Mouse (Mus musculus) limb, embryonic 15.5 days (tissue): ENCODE results near the gene Uhrf2. TPM values are rescaled to one million over a fixed set of nuclear protein-coding genes. Genes with fewer than 3 reads are reported as not detected.
A peak's percentile ranks its signal among the peaks of the same experiment; 100 is the strongest.

Experiments used
- ATAC-seq: fragments of 200-750 bp; cut with Nextera tagmentation; 2 replicates; pipeline ENCODE4 v1.8.0; 2017; ENCODE audit warnings: low read depth, moderate TSS enrichment; ENCODE audit not compliant: insufficient number of reproducible peaks, low FRiP score, low TSS enrichment
- H3K27ac ChIP-seq: fragments of 300-500 bp; sonication (generic); 2 replicates; pipeline ENCODE4 v1.5.1; 2015; ENCODE audit warnings: moderate library complexity, mild to moderate bottlenecking, inconsistent platforms
- H3K27me3 ChIP-seq: fragments of 300-500 bp; sonication (generic); 2 replicates; pipeline ENCODE4 v1.6.1; 2015; ENCODE audit warnings: inconsistent platforms
- H3K36me3 ChIP-seq: fragments of 300-500 bp; sonication (generic); 2 replicates; pipeline ENCODE4 v1.6.1; 2015; ENCODE audit warnings: inconsistent platforms
- H3K4me1 ChIP-seq: fragments of 300-500 bp; sonication (generic); 2 replicates; pipeline ENCODE4 v1.6.1; 2015; ENCODE audit warnings: inconsistent platforms
- H3K4me2 ChIP-seq: fragments of 300-500 bp; sonication (generic); 2 replicates; pipeline ENCODE4 v1.6.1; 2015; ENCODE audit warnings: mild to moderate bottlenecking, inconsistent platforms
- H3K4me3 ChIP-seq: fragments of 300-500 bp; sonication (generic); 2 replicates; pipeline ENCODE4 v1.5.1; 2015; ENCODE audit warnings: mild to moderate bottlenecking, inconsistent platforms
- H3K9ac ChIP-seq: fragments of 300-500 bp; sonication (generic); 2 replicates; pipeline ENCODE4 v1.6.1; 2015; ENCODE audit warnings: inconsistent platforms
- H3K9me3 ChIP-seq: fragments of 300-500 bp; sonication (generic); 2 replicates; pipeline ENCODE4 v1.6.1; 2016; ENCODE audit warnings: inconsistent platforms
- WGBS: fragments of 180-500 bp; shearing (Covaris S2); methylation state at CpG from one replicate; pipeline ENCODE4 v1.1.7; 2015; 5-methylcytosine and 5-hydroxymethylcytosine counted together
- polyA plus RNA-seq: library from polyadenylated mRNA; unstranded; fragments of >200 nt; fragmentation: Nextera tagmentation; extraction: Ambion mirVana; gene quantifications from 2 replicates; pipeline ENCODE4 v1.2.1, GENCODE M21; 2015

Gene Uhrf2
- polyA plus RNA-seq, 1 experiment from 2014 or later = 60.6 TPM

DNA sequence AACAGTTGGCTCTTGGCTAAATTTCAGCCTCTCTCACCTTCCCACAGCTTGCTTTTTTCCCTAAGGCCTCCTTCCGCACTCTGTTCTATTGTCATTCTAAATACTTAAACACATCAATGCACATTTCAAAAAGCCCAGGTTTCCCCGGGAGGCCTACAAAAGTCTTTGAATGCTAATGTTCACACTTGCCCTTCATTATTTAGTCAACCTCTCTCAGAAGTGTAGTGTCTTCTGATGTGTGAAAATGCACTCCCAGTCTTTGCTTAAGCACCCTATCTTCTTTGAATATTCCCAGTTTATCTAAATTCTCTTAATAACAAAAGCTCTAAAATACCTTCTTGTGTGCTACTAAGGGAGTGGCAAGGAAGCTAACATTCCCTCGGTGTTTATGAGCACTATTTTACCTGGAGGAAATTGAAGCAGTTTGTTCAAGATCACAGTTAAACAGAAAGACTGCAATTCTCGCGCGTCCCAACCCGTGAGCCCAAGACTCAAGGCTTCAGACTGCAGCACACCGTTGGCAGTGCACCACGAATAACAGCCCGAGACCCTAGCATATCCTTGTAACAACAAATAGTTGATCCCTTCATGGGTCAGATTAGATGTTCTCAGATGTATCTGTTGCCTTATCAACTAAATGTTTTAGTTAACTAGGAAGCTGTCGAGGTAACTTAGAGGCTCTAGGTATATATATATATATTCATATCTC lies 1.2 kb upstream of the Uhrf2 start:
- Histone ChIP-seq H3K9me3 (no peaks in the 10 kb centered on the region), H3K36me3 (no peaks in the 10 kb centered on the region), H3K27me3 (no peaks in the 10 kb centered on the region), H3K4me2 (peak overlapping the region; percentile 72; the same call in 1 of the 2 replicates), H3K27ac (no peak overlapping the region), H3K4me1 (peaks cover 15% of the 10 kb centered on the region), H3K4me3 (peak overlapping the region; percentile 99; the same call in 1 of the 2 replicates), H3K9ac (no peak overlapping the region)
- no peak for ATAC-seq
- WGBS = 41% methylated on average over 11 of the region's 11 CpGs

DNA sequence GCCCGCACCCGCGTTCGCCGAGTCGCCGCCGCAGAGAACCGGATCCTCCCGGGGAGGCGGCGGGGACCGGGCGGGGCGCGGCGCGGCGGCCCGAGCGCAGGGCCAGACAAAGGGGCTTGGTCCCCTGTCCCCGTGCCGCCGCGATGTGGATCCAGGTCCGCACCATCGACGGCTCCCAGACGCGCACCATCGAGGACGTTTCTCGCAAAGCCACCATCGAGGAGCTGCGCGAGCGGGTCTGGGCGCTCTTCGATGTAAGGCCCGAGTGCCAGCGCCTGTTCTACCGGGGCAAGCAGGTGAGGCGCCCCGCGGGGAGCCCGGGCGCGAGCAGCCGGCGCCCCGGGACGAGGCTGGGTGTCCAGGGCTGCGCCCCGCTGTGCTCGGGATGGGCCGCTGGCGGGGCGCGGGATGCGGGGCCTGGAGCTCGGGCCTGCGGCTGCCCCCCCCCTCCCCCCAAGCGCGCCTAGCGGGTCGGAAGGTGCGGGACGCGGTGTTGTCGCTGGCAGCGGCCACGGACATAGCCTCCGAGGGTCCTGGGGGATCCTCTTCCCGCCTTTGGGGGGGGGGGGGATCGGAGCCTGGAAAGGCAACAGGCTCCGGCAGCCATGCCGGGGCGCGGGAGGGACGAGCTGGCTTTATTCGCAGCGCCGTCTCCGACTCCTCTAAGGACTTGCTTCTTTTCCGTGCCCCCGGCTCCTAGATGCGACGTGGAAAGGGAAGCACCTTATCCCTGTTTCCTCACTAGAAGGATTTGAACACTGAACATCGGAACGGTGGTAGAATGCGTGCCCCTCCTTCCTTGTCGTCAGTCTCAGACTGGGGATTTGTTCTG lies 539 bp downstream of the Uhrf2 start:
- Histone ChIP-seq H3K27me3 (no peaks in the 10 kb centered on the region), H3K36me3 (no peaks in the 10 kb centered on the region), H3K27ac (peak overlapping the region; percentile 95), H3K9ac (peak overlapping the region; percentile 99), H3K4me1 (peaks cover 20% of the 10 kb centered on the region), H3K4me3 (peak overlapping the region; percentile 99), H3K4me2 (peak overlapping the region; percentile 72), H3K9me3 (no peaks in the 10 kb centered on the region)
- peak; percentile 20 for ATAC-seq
- under 1% methylated on average over 79 of the region's 92 CpGs for WGBS

DNA sequence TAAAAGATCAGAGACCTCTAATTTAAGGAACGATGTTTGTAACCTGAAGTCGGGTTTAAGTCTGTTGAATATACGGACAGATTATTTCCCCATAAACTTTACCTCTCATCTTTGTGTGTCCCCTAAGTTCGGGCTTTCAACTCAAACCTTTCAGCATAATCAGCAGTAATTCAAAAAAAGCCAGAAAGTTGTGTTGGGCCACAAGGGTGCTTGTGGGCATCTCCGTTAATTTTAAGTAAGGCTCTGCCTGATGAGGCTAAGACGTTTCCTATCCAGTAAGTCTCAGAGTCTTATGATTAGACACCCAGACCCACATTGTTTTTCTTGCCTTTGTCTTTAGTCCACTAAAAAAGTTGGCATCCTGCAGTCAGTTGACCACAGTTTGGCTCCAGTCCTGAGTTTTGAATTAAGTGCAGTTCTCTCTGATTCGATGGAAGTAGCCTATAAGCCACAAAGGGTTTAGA lies 1.2 kb downstream of the Uhrf2 start:
- Histone ChIP-seq H3K4me1 (peaks cover 20% of the 10 kb centered on the region), H3K9me3 (no peaks in the 10 kb centered on the region), H3K4me3 (peak overlapping the region; percentile 99), H3K27me3 (no peaks in the 10 kb centered on the region), H3K9ac (peak overlapping the region; percentile 99), H3K4me2 (peak overlapping the region; percentile 72), H3K36me3 (no peaks in the 10 kb centered on the region), H3K27ac (peak overlapping the region; percentile 95; the same call in 1 of the 2 replicates)
- ATAC-seq = no peak
- under 1% methylated on average over 7 of the region's 7 CpGs for WGBS

DNA sequence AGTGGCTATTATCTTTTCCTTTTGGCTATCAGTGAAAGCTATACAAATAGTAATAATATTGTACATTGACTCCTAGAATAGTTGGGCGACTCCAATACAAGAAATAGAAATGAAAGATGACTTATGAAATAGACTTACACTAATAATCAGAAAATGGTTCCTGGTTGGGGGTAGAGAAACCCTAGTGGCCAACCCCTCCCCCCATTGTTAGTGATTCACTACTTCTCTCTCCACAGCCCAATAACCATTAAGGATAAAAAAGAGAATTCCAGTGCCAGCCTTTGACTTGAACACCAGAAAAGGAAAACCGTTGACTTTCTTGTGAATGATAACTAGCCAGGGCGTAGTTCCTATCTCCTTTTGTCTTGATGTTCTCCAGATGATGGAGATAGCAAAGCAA lies 1.9 kb downstream of the Uhrf2 start:
- Histone ChIP-seq H3K27me3 (no peaks in the 10 kb centered on the region), H3K36me3 (no peaks in the 10 kb centered on the region), H3K4me2 (peak overlapping the region; percentile 72), H3K9me3 (no peaks in the 10 kb centered on the region), H3K9ac (no peak overlapping the region), H3K27ac (no peak overlapping the region), H3K4me3 (peak overlapping the region; percentile 99), H3K4me1 (peaks cover 20% of the 10 kb centered on the region)
- ATAC-seq = no peak
- WGBS = 69% methylated on average over 3 of the region's 3 CpGs

DNA sequence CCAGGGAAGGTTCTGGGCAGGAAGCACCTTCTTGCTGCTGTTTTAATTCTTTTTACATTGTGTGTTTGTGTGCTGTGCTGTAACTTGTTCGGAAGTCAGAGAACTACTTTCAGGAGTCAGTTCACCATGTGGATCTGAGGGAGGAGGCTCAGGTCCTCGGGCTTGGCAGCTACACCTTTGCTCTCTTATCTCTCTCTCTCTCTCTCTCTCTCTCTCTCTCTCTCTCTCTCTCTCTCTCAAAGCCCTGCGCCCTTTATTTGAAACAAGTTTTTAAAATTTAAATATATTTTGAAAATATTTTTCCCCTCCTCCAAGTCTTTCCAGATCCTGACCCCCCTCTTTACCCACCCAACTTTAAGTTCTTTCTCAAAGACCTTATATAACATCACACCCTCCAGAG lies 5.0 kb downstream of the Uhrf2 start:
- Histone ChIP-seq H3K4me1 (peaks cover 17% of the 10 kb centered on the region), H3K9ac (no peak overlapping the region), H3K27me3 (no peaks in the 10 kb centered on the region), H3K4me2 (no peak overlapping the region), H3K27ac (no peak overlapping the region), H3K36me3 (no peaks in the 10 kb centered on the region), H3K9me3 (no peaks in the 10 kb centered on the region), H3K4me3 (no peak overlapping the region)
- no peak for ATAC-seq
- WGBS = 56% methylated on average over 3 of the region's 3 CpGs

DNA sequence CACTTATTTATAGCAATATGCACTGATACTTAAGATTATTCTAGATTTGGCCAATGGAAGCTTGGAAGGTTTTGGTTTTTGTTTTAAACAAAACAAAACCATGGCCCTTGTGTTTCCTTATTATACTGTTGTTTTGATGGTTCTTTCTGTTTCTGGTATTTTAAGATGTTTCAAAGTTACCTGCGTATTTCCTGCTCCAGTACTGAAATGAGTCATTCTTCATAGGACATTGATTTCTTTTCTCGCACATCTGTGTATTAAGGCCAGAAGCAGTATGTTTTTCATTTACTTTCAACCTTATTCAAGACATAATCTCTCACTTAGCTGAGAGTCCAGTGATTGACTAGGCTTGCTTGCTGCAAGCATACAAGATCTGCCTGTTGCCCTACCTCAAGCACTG lies 13.4 kb downstream of the Uhrf2 start:
- no peaks in the 10 kb centered on the region for H3K4me1 ChIP-seq
- no peak overlapping the region for H3K4me3 ChIP-seq
- ATAC-seq = no peak
- peaks cover 22% of the 10 kb centered on the region for H3K36me3 ChIP-seq
- no peak overlapping the region for H3K9ac ChIP-seq
- no peak overlapping the region for H3K4me2 ChIP-seq
- WGBS = 90% methylated on average over 2 of the region's 2 CpGs
- no peak overlapping the region for H3K27ac ChIP-seq
- H3K27me3 ChIP-seq = no peaks in the 10 kb centered on the region
- no peaks in the 10 kb centered on the region for H3K9me3 ChIP-seq

DNA sequence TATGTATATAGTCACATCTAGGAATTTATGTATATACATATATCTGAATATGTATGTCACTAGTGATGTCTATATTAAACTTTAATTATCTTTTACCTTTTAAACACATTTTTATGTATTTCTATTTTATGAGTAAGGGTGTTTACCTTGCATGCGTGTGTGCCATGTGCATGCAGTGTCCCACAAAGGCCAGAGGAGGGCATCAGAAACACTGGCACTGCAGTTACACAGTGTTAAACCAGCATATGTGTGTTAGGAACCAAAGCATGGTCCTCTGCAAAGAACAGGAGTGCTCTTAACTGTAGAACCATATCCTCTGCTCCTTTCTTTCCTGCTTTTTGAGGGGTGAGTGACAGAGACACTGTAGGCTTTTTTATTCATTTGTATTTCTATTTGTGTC lies 14.3 kb downstream of the Uhrf2 start:
- no peaks in the 10 kb centered on the region for H3K9me3 ChIP-seq
- no peaks in the 10 kb centered on the region for H3K27me3 ChIP-seq
- H3K27ac ChIP-seq = no peak overlapping the region
- H3K36me3 ChIP-seq = peaks cover 22% of the 10 kb centered on the region
- WGBS = 87% methylated on average over 1 of the region's 1 CpGs
- no peak overlapping the region for H3K4me2 ChIP-seq
- no peak overlapping the region for H3K9ac ChIP-seq
- ATAC-seq = no peak
- H3K4me1 ChIP-seq = no peaks in the 10 kb centered on the region
- no peak overlapping the region for H3K4me3 ChIP-seq

DNA sequence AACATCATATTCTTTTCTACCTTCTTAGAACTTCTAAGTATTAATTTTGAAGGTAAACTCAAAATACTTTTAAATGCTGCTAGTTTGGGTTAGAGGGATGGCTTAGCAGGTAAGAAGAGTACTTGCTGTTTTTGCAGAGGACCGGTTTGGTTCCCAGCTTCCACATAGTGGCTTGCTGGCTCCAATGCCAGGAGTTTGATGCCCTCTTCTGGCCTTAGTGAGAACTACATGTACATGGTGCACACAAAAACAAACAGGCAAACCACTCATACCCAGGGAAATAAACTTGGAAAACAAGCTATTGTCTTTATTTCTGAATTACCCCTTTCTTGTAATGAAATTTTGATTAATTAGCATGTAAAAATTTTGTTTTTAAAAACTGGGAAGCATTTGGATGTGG lies 15.5 kb downstream of the Uhrf2 start:
- peaks cover 24% of the 10 kb centered on the region for H3K36me3 ChIP-seq
- no peaks in the 10 kb centered on the region for H3K27me3 ChIP-seq
- H3K27ac ChIP-seq = no peak overlapping the region
- H3K4me3 ChIP-seq = no peak overlapping the region
- no peaks in the 10 kb centered on the region for H3K4me1 ChIP-seq
- H3K9me3 ChIP-seq = no peaks in the 10 kb centered on the region
- 55% methylated on average over 1 of the region's 1 CpGs for WGBS
- no peak overlapping the region for H3K9ac ChIP-seq
- no peak overlapping the region for H3K4me2 ChIP-seq
- no peak for ATAC-seq

DNA sequence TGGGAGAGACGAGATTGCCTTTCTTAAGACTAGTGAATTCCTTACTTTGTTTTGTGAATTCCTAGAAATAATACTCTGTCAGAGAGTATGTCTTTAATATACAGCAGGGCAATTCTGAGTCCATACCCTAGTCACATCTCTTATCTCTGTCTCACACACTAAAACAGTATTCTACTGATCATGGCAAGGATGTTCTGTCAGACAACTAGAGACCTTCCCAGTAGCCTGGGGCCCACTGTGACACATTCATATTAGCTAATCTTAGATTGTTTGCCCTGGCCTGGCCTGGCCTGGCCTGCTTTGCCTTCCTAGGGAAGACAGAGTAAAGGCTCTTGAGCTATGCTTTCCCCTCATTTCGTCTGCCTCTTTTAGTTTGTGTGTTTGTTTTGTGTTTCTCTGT lies 20.3 kb downstream of the Uhrf2 start:
- H3K4me2 ChIP-seq = no peak overlapping the region

DNA sequence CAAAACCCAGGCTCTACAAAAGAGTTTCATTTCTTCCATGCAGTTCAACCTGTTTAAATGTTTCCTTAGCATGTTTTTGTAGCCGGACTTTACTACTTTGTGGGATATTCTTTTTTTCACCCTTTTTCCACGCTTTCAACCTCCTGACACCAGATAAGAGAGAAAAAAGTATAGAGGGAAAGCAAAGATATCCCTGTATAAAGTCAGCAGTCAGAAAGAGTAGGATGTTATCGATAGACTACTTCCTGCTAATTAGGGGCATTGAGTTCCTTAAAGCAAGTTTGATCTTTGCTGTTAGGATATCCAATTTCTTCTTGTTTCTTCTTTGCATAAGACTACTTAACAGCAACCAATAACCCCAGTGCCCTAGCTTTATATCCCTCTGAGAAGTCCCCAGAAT lies 21.2 kb downstream of the Uhrf2 start:
- no peaks in the 10 kb centered on the region for H3K4me1 ChIP-seq
- no peaks in the 10 kb centered on the region for H3K9me3 ChIP-seq
- WGBS = 87% methylated on average over 3 of the region's 3 CpGs
- no peak overlapping the region for H3K4me3 ChIP-seq
- no peak overlapping the region for H3K9ac ChIP-seq
- H3K27ac ChIP-seq = no peak overlapping the region
- peaks cover 13% of the 10 kb centered on the region for H3K36me3 ChIP-seq
- no peaks in the 10 kb centered on the region for H3K27me3 ChIP-seq
- H3K4me2 ChIP-seq = no peak overlapping the region
- ATAC-seq = no peak

More for the DNA sequence above, 20.3 kb downstream of the Uhrf2 start:
- no peaks in the 10 kb centered on the region for H3K9me3 ChIP-seq
- no peak overlapping the region for H3K4me3 ChIP-seq
- peaks cover 9% of the 10 kb centered on the region for H3K36me3 ChIP-seq
- 88% methylated on average over 2 of the region's 2 CpGs for WGBS
- no peak for ATAC-seq
- H3K4me1 ChIP-seq = no peaks in the 10 kb centered on the region
- no peak overlapping the region for H3K27ac ChIP-seq
- no peaks in the 10 kb centered on the region for H3K27me3 ChIP-seq
- no peak overlapping the region for H3K9ac ChIP-seq

DNA sequence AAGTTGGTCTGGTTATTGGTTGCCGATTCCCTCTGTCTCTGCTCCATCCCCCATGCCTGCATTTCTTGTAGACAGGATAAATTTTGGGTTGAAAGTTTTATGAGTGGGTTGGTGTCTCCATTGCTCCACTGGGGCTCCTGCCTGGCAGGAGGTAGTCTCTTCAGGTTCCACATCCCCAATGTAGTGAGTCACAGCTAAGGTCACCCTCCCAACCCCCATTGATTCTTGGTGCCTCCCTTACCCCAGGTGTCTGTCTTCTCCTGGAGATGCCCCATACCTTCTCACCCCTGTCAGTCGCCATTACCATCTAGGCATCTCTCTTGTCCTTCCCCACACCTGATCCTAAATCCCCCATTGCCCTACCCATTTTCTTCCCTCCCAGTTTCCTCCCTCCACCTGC lies 23.9 kb downstream of the Uhrf2 start:
- no peak for ATAC-seq
- H3K27ac ChIP-seq = no peak overlapping the region
- no peaks in the 10 kb centered on the region for H3K27me3 ChIP-seq
- 96% methylated on average over 2 of the region's 2 CpGs for WGBS
- no peak overlapping the region for H3K4me3 ChIP-seq
- H3K4me2 ChIP-seq = no peak overlapping the region
- H3K9me3 ChIP-seq = no peaks in the 10 kb centered on the region
- no peaks in the 10 kb centered on the region for H3K4me1 ChIP-seq
- H3K9ac ChIP-seq = no peak overlapping the region
- peaks cover 8% of the 10 kb centered on the region; the same call in 1 of the 2 replicates for H3K36me3 ChIP-seq

DNA sequence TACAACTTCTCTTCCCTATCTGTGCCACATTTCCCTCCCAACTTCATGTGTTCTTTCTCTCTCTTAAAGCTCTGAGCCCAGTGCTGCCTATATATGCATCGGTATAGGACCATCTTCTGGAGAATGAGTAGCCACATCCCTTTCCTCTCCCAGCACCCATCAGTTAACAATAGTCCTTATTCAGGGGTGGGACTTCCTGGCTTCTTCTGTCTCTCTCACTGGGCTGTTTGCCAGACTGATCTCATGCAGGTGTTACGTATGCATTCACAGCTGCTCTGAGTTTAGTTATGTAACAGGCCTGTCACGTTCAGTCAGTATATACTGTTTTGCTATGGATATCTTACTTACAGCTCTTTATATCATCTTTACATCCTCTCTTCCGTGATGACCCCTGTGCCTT lies 35.5 kb downstream of the Uhrf2 start:
- Histone ChIP-seq H3K4me2 (no peak overlapping the region), H3K27ac (no peak overlapping the region), H3K9ac (no peak overlapping the region), H3K9me3 (no peaks in the 10 kb centered on the region), H3K27me3 (no peaks in the 10 kb centered on the region), H3K36me3 (no peaks in the 10 kb centered on the region; the same call in 1 of the 2 replicates), H3K4me3 (no peak overlapping the region), H3K4me1 (no peaks in the 10 kb centered on the region)
- no peak for ATAC-seq
- 55% methylated on average over 4 of the region's 4 CpGs for WGBS
